Mouse (Mus musculus) embryonic fibroblast, embryonic 13.5 days (primary cell): Measurements from ENCODE around the gene Slc39a11.

Experiments
- CTCF ChIP-seq: IDR thresholded peaks from 2 replicates; pipeline ENCODE4 v1.5.1; 2011; ENCODE audit warnings: mild to moderate bottlenecking, control low read depth, low read length, moderate library complexity, borderline replicate concordance; ENCODE audit not compliant: insufficient read depth
- POLR2A ChIP-seq: IDR thresholded peaks from 2 replicates; pipeline ENCODE4 v1.6.1; 2011; ENCODE audit warnings: low read depth, mild to moderate bottlenecking, control low read depth, low read length, moderate library complexity

DNA sequence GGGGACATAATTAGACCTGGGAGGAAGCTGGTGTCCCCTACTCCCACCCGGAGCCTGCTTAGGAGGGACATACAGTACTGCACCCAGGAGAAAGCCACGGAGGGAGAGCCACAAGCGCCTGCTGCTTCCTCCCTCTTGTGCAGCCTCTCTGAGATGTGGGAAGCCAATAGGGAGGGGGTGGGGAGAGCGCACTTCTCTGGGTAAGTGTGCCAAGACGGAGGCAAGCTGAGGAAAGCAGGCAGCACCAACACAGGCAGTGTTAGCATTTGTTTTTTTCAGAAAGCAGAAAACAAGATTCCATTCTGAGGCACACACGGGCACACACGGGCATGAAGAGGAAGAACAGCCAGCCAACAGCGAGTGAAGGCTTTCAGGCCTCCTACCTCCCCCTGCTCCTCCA, 129.5 kb downstream of the Slc39a11 start:
- TF ChIP-seq POLR2A: no peak
- TF ChIP-seq CTCF: no peak
